Mouse (Mus musculus) embryo, embryonic 10 days (tissue): Measurements from ENCODE around the gene Stpg2.
"Not testable (repeated sequence)": the region's sequence is repeated elsewhere in the genome, so short reads cannot be mapped to it uniquely, and the experiment has no call there.

Source experiments
- DNase-seq: peaks from one replicate; pipeline ENCODE4 v3.0.0-alpha.2; 2015; ENCODE audit warnings: low spot score

Stpg2 gene

DNA sequence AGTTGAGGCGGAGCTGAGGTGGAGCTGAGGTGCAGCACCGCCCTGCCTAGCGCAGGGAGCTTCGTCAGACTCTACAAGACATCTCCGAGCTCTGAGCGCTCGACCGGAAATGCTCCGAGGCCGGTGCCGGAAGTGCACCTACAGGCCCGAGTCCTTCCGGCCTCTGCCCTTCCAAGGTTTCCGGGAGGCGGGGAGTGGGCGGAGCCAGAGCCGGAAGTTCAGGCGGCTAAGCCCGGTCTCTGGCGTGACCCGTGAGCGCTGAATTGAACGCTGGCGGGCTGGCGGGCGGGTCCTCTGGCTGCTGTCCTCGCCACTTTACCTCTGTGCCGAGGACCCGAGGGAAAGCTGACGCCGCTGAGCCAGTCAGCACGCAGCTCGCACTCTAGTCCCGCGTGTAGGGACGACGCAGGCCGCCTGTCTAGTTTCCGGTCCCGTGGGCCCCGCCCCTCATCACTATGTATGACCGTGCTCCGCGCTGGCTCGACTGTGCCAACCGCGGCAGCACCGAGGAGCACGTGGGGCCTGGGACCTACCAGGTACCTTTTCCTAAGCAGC, at the start of gene Stpg2:
Gene Stpg2 (plus strand): TSS at position 251 of the 555 bp plus-strand sequence.
- DNase-seq, result peak; percentile 88

DNA sequence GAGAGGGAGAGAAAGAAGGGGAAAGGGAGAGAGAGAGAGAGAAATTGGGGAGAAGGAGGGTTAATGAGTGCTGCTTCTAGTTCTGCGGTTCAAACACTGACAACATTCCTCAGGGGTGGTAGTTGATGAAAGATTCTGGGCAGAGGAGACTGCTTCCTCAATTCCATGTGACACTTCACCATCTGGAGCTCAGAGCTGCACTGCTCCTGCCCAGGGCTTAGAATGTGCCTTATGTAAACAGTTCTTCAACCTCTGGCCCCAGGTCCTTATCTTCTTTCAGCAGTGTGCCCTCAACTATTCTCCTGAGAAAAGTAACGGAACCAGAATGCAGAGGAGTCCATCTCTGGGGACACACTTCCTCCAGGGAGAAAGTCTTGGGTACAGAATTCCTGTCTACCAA, 43.3 kb upstream of the Stpg2 start:
- peak; percentile 28 for DNase-seq

DNA sequence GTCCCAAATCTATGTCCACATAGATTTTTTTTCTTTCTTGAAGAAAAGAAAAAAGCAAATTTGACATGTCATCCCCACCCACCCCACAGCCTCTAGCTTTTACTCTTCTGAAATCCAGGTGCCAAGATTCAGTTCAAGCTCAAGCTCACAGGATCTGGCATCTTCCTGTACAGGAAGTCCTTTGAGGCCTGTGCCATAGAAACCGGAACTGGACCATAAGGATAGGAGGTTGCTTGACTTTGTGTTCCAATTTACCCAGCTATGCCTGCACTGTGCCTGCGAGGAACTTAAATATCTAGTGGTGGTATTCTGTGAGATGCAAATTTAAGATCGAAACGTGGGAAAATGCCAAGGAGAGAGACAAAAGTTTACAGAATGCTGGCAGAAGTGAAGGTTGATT, 42.8 kb upstream of the Stpg2 start:
- no peak for DNase-seq

DNA sequence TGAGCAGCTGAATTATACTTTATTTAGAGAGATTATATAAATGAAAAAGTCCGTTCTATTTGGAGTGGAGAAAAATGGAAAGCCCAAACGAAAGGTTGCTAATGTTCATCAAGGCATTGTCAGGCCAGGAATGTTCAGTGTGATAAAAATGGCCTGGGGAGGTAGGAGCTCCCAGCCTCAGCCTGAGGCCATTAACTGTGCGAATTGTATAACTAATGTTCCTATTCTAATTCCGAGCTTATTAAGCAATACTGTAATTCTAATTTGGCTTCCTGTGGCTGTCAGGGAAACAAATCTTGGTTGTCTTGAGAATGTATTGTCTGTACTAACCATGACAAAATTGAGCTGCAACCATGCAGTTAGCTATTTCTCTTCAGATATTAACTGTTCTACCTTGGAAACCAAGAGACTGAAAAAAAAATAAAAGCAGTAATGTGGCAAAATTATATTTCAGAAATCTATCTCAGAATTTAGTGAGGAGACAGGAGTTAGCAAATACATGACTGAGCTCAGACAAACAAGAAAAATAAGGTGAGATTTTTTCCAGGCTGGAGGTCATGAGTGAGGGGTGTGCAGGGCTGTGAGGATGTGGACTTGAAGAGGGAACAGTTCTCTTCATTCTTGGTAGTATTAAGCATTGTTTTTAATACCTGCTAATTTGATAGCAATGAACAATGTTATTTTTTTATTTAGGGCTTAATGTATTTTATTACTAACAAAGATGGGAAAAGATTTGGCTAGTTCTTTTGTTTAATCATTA, 36.8 kb upstream of the Stpg2 start:
- DNase-seq, result no peak

DNA sequence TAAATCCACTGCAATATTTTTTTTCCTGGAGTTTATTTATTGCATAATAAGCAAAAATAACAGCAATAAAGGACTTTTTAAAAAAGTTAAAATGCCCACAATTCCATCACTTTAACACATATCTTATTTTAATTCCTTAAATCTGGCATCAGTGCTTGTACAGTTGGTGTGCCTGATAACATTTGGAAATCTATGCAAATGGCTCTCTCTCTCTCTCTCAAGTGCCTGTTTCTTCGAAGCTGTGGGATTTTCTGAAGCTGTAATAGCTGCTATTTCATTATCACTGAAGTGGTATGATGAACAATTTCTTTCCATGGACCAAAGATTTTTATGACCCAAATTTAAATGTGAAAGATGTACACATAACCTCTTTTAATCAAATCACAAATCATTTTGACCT, 35.8 kb upstream of the Stpg2 start:
- no peak for DNase-seq

DNA sequence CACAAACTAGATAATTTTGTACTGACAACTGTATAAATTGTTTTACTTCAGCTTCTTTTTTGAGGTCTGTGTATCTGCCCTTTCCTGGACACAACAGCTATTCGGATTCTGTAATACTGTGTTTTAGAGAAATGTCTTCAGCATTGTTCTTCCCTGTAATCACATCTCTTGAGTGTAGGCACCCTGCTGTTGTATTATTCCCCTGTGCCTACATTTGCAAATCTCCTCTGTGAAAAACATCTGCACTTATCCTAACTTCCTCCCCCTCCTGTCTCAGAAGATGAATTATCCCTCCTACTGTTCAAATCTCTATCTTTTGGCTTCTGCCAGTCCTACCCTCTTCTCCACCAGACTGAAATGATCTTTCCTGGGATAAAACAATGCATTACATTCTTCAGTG, 28.6 kb upstream of the Stpg2 start:
- no peak for DNase-seq

DNA sequence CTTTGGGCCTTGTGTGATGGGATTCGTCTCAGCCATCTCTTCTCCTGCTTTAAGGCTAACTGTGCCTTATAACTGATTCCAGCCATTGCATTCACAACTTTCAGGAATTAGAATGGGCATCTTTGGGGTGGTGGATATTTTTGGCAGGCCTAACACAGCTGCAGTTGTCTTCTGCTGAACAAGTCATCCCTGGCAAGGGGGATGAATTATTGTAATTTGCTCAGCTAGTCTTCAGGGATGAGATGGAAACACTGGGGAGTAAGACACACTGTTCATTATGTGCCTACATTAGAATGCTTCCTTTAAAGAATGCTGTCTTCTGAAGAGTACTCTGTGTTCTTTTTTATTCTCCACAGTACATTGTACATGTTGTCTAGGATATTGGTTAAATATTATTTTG, 14.0 kb upstream of the Stpg2 start:
- DNase-seq, result no peak

DNA sequence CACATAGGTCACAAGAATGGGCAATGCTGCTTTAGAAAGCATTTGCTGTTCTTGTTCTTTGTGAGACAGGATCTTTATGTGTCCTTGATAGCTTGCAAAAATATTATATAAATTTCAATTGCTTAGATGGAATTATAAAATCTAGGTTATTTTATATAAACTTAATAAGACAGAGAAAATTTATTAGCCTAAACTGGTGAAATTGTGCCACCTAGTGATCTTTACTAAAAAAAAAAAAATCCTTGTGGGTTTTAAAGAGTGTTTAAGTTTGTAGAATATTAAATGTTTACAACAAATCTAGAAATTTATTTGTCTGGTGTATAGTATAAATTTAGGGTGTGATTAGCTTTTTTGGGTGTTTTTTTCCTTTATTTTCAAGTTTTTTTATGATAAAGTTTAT, 11.6 kb upstream of the Stpg2 start:
- DNase-seq, result no peak

DNA sequence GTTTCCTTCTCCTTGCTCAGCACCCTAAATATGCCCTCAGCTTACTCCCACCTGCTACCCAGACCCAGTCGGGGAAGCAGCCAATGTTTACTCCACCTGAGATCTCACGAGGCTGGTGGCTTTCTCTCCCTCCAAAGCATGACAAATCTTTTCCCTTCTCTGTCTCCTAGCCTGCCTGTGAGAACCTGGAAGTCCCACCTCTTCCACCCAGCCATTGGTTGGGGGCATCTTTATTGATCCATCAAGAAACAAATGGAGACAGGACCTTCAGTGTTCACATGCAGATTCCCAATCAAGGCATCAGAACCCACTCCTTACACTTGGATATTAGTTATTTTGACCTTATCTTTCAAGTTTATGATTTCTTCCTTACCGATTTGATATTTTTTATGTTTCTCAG, 7.1 kb upstream of the Stpg2 start:
- no peak for DNase-seq

DNA sequence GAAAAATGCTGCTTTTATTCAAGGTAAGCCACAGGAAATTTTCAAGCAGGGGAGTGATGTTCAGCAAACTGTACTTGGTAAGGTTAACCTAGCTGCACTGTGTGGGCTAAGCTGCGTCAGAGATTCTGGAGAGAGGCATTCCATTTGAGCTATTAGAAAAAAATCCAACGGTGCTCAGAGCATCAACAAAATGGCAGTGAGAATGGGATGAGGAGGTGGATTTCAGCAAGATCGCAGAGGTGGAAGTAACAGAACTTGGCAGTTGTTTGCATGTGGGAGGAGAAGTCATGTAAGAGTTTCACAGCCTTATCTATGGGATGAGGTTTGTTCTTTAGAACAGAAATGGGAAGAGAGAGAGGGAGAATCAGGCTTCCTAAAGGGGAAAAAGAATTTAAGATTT, 5.2 kb upstream of the Stpg2 start:
- no peak for DNase-seq

DNA sequence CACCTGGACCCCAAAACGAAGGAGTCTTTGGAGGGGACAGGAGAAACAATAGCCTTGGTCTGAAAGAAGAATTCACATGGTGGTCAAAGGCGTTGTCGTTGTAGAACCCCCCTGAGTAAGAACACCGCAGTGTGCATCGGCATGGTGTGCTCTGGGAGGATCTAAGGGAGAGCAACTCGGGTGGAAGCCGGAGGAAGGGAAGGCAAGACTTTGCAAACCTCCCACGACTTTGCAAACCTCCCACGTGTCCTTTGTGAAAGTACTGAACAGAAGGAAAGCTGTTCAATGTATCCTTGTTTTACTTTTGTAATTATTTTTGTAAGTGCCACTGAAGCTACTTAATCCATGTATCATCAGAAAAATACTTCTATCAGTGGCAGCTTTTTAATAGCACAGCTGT, 11.5 kb downstream of the Stpg2 start:
- no peak for DNase-seq

DNA sequence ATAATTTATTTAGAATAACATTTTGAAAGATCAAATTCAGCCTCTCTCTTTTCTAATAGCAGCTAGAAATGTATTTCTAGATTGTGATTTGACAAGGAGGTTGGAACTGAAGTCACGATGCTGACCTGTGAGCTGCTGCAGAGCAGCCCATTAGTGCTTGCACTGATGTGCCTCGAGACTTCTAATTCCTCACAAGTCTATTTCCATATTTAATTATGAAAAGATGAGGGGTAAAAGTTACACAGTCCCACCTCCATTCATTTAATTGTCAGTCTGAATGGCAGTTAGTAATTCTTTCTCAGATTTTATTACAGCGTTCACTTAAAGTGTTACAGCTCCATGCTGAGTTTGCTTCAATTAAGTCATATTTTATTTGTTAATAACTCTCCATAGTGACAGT, 19.6 kb downstream of the Stpg2 start:
- no peak for DNase-seq

DNA sequence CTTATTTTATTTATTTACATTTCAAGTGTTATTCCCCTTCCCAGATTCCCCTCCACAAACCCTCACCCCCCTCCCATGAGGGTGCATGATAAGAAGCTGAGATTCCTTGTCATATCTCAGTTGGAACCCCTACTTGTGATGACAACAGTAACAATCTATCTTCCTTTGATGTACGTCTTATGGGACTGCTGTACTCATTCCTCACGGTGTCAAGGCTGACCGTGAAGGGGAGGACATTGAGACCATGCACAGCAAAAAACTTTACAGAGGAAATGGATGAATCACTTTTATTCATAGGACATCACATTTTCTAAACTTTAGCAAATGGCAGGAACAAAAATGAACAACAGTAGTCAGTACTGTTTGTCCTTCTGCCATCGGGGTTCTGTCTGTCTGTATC, 21.3 kb downstream of the Stpg2 start:
- no peak for DNase-seq

DNA sequence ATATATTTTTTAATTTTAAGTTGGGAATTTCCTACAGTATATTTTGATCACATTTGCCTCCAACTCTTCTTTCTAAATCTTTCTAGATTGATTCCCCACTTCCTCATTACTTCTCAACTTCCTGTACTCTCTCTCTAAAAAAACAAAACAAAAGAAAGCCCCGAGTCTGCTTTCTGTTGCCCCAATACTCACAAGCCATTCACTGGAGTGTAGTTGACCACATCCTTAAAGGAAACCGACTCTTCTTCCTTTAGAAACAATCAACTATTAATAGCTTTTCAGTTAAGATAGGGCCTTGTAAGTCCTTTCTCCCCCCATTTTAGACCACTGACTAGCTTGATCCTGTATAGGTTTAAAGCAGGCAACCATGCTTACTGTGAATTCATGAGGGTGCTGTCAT, 39.7 kb downstream of the Stpg2 start:
- DNase-seq, result no peak

DNA sequence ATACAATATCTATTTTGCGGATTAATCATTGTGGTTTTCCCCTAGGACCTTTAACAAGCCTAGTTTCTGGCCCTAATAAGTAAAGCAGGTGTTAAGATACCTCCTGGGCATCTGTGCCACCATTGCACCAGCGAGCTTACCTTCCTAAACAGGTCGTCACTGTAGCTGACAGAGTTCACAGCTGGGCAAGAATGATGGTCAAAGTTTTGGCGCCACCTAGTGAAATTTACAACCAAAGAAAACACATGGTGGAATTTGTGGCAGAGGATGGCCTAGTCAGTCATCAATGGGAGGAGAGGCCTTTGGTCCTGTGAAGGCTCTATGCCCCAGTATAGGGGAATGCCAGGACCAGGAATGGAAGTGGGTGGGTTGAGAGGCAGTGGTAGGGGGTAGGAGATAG, 41.0 kb downstream of the Stpg2 start:
- peak; percentile 52 for DNase-seq

DNA sequence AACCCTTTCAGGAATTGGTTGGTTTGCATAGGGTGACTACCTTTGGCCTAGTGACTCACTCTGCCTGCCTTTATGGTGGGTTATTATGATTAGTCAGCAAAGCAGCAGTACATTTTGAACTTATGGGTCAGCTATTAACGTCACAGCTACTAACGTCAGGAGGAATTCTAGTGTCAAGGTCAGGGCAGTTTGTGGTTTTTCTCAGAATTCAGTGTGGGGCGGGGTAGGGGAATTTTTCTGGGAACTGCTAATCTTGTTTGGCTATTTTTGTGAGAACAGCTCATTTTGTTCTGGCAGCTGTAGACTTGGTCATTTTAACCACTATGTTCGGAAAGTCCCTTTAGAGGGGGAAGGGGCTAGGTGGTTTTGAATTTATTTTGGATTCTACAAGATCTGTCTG, 56.9 kb downstream of the Stpg2 start:
- not testable (repeated sequence) for DNase-seq

DNA sequence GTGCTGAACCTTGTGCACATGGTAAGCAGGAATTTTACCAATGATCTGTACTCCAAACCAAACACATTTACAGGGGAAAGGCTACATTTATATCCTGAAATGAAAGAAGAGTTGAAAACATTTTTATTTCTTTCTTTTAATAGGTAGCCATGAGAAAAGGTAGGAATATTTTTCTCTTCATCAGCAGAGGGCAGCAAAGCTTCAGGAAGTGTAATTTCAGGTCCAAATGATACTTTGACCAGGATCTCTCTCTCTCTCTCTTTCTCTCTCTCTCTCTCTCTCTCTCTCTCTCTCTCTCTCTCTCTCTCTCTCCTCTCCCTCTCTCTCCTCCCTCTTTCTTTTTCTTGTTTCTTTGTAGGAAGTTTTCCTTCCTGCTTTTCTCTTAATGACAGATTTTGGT, 92.4 kb downstream of the Stpg2 start:
- peak; percentile 64 for DNase-seq

DNA sequence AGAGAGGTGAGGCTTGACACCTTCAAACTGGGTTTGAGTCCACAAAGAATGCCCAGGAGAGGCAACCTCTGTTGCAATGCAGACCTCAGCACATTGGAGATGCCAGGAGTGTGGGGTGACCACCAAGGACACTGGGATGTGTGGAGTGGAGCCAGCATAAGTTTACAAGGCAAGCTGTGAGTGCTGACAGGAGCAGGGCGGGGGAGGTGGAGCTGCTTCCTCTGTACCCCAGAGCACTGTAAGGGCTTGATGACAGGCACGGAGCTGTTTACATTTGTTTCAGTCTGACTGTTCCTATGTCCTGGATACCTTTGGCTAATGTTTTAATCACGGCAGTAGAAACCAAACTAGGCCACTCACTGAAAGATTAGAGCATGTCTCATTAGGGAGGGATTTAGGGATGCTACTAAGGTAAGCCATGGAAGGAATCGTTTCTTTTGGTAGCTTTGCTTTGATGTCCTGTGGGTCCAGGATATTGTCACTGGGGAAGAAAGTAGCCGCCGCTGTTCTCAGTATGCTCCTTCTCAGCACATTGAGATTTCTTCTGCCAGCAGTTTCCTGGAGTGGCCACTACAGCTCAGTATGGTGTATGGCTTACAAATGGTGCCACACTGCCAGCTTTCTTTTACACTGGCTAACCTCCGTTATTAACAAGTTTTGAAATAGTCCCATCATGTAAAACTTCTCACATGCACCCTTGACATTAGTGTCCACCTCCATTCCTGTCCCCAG, 102.8 kb downstream of the Stpg2 start:
- no peak for DNase-seq

DNA sequence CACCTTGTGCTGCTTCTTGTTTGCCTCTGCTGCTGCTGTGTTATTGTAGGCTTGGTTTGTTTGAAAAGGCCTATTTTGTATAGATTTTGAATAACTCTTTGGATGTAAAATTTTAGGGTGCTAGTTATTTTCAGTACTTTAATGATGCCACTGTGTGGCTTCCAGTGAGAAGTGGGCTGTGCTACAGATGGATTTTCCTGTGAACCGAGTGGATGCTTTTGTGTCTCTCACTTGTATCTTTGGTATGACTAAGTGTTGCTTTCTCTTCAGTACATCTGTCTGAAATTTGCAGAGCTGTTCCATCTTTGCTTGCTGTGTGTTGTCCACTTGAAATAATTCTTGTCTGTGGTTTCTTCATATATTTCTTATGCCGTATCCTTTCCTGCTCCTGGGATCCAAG, 106.2 kb downstream of the Stpg2 start:
- no peak for DNase-seq

DNA sequence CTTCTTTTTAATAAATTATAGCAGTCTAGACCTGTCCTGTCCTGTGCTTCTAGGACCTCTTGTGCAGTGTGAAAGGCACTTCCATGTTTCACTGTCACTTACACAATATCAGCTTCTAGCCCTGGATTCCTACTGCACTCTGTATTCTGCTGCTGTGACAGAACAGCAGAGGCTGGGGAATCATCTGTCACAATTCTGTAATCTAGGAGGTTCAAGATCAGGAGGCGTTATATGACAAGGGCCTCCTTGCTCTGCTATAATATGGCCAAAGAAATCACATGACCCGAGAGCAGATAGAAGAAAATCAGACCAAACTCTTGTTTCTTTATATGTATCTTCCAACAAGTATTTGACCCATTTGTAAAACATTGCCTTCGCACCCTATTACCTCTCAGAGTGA, 175.0 kb downstream of the Stpg2 start:
- DNase-seq, result no peak

DNA sequence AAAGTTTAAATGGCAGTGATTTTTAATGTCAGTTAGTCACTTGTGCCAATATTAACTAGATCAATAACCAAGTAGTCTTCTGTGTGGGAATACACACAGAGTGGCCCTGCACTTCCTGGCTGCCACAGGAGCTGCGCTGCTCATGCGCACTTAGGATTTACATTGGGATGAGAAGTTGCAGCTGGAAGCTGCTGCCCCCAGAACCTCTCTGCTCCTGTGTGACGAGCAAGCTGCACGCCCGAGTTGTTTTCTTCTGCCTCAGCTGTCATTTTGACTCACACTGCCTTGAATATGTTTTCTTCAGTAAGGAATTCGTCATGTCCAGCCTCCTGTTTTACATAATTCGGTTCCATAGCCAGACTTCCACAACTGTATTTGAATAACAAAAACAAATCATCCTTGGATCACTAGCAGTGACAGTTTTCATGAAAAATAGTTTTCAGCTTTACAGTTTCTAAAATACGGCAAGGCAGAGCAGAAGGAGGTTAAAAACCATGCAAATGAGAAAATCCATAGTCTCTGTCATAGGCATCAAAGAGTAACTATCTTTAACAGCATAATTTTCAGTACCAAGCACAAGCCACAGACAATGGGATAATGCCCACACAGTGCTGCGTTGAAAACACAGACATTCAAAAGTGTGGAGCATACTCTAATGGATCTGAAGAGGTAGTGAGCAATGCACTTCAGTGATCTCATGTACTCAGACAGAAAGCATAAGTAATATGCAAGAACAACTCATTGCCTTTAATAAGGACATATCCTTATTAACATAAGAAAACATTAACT, 191.8 kb downstream of the Stpg2 start:
- DNase-seq, result no peak

DNA sequence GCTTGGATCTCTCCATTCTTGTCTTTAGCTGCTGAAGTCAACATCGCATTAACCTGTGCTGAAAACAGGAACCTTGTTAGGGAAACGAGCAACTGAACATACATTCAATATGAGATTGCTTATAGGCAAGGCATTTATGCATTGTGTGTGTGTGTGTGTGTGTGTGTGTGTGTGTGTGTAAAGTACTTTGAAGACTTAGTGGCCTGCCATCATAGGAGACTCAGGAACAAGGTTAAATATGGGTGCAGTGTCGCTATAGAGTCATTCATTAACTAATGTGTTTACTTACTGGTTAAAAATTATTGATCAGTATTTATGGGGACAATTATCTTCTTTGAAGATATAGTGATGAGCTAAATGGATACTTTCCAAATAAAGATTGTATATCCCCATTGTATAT, 199.2 kb downstream of the Stpg2 start:
- no peak for DNase-seq

DNA sequence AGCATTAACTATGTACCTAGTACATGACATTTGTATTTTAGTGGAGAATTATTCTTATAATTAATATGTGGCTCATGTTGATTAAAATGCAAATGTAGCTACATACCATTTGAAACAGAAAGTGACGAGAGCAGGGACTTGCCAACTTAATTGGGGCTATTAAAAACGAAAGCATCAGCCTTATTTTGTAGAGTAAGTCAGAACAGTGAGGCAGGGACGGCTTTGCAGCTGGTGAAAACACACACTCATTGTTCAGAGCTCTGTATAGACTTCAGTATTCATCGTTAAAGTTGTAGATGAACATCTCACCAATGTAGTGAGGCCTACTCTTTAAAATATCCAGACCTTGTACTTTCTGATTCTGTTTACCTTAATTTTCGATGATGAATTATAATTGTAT, 213.6 kb downstream of the Stpg2 start:
- DNase-seq, result no peak
